Mouse (Mus musculus) midbrain, embryonic 11.5 days (tissue): Measurements from ENCODE around the gene Foxred2. TPM values are rescaled to one million over a fixed set of nuclear protein-coding genes. Genes with fewer than 3 reads are reported as not detected.

ENCODE experiments used
- ATAC-seq: fragments of 200-750 bp; cut with Nextera tagmentation; 2 replicates; pipeline ENCODE4 v1.8.0; 2017; ENCODE audit warnings: moderate TSS enrichment, moderate library complexity; ENCODE audit not compliant: low FRiP score
- DNase-seq: peaks from one replicate; pipeline ENCODE4 v3.0.0; 2015; ENCODE audit warnings: low spot score; ENCODE audit errors: missing footprints
- H3K27ac ChIP-seq: fragments of 300-500 bp; sonication (generic); 2 replicates; pipeline ENCODE4 v1.5.1; 2014; ENCODE audit warnings: low read depth, low read length
- H3K27me3 ChIP-seq: fragments of 300-500 bp; sonication (generic); 2 replicates; pipeline ENCODE4 v1.6.1; 2014; ENCODE audit warnings: mild to moderate bottlenecking, low read length, moderate library complexity, mixed read lengths; ENCODE audit not compliant: control insufficient read depth, insufficient read depth
- H3K36me3 ChIP-seq: fragments of 300-500 bp; sonication (generic); 2 replicates; pipeline ENCODE4 v1.6.1; 2014; ENCODE audit warnings: mild to moderate bottlenecking, low read length, moderate library complexity, mixed read lengths; ENCODE audit not compliant: control insufficient read depth, insufficient read depth
- H3K4me1 ChIP-seq: fragments of 300-500 bp; sonication (generic); 2 replicates; pipeline ENCODE4 v1.6.1; 2014; ENCODE audit warnings: low read length; ENCODE audit not compliant: control insufficient read depth, insufficient read depth
- H3K4me2 ChIP-seq: fragments of 300-500 bp; sonication (generic); 2 replicates; pipeline ENCODE4 v1.6.1; 2014; ENCODE audit warnings: mild to moderate bottlenecking, moderate library complexity
- H3K4me3 ChIP-seq: fragments of 300-500 bp; sonication (generic); 2 replicates; pipeline ENCODE4 v1.5.1; 2014; ENCODE audit warnings: low read depth, low read length
- H3K9ac ChIP-seq: fragments of 300-500 bp; sonication (generic); 2 replicates; pipeline ENCODE4 v1.6.1; 2014; ENCODE audit warnings: low read length
- H3K9me3 ChIP-seq: fragments of 300-500 bp; sonication (generic); 2 replicates; pipeline ENCODE4 v1.6.1; 2016; ENCODE audit warnings: low read length; ENCODE audit not compliant: control insufficient read depth
- WGBS: fragments of 180-500 bp; shearing (Covaris S2); extraction: QIAGEN DNeasy Blood & Tissue Kit; methylation state at CpG from one replicate; pipeline ENCODE4 v1.1.7; 2014; 5-methylcytosine and 5-hydroxymethylcytosine counted together
- polyA plus RNA-seq: library from polyadenylated mRNA; unstranded; fragments of >200 nt; fragmentation: Nextera tagmentation; extraction: Ambion mirVana; gene quantifications from 2 replicates; pipeline ENCODE4 v1.2.1, GENCODE M21; 2014

Foxred2 gene
- polyA plus RNA-seq, 1 experiment from 2014 or later: 6.1 TPM

DNA sequence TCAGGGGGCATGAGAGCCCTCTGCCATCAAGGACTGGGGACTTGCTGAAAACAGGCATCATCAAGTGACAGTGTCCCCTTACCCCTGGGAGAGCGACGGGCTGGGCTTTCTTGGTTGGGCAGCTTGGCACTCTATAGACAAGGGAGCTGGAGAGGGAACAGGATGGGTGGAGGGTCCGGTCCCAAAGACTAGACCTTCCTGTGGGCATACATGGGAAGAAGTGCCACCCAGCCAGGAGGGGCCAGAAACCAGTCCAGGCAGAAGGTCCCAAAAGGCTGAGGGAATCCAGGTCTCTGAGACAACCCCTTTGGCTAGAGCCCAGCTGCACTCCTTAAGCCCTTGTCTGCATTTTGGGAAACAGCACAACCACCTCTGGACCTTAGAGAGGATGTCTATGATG is 42.0 kb downstream of the Foxred2 start:
- Histone ChIP-seq H3K9me3 (no peaks in the 10 kb centered on the region), H3K4me3 (no peak overlapping the region), H3K4me2 (no peak overlapping the region), H3K27me3 (no peaks in the 10 kb centered on the region), H3K27ac (no peak overlapping the region), H3K4me1 (no peaks in the 10 kb centered on the region), H3K9ac (no peak overlapping the region), H3K36me3 (peaks cover 10% of the 10 kb centered on the region; the same call in 1 of the 2 replicates)
- 97% methylated on average over 3 of the region's 3 CpGs for WGBS
- DNase-seq (no peak), ATAC-seq (no peak)

- Histone ChIP-seq H3K27me3 (no peaks in the 10 kb centered on the region), H3K36me3 (peaks cover 10% of the 10 kb centered on the region; the same call in 1 of the 2 replicates), H3K4me3 (no peak overlapping the region), H3K4me2 (no peak overlapping the region), H3K9ac (no peak overlapping the region), H3K9me3 (no peaks in the 10 kb centered on the region), H3K27ac (no peak overlapping the region), H3K4me1 (no peaks in the 10 kb centered on the region)
- no peak for DNase-seq
- 87% methylated on average over 8 of the region's 8 CpGs for WGBS
- ATAC-seq: no peak
Measured at GRCm38 (mm10) chr15:77913054-77913453, 43.5 kb downstream of the Foxred2 start.

DNA sequence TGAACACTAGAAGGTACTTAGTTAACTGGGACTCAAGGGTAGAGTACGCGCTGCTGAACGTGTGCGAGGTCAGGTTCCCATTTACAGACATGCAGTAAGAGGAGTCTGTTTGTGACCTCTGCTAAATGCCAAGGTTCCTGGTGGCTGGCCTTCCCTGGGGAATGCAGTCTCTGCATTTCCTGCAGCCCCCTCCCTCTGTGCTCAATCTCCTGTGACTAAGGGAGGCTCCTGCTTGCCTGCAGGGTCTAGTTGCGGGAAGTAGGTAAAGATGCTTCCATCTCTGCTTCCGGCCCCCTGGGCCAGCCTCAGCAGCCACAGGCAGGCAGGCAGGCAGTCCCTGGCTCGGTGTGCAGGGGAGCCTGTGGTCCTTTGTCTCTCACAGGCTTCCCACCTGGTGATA is 43.9 kb downstream of the Foxred2 start:
- ATAC-seq: no peak
- no peaks in the 10 kb centered on the region for H3K4me1 ChIP-seq
- H3K4me3 ChIP-seq: no peak overlapping the region
- DNase-seq: no peak
- no peaks in the 10 kb centered on the region for H3K9me3 ChIP-seq
- peaks cover 10% of the 10 kb centered on the region; the same call in 1 of the 2 replicates for H3K36me3 ChIP-seq
- WGBS: 60% methylated on average over 7 of the region's 7 CpGs
- no peak overlapping the region for H3K9ac ChIP-seq
- H3K27me3 ChIP-seq: no peaks in the 10 kb centered on the region
- no peak overlapping the region for H3K27ac ChIP-seq
- H3K4me2 ChIP-seq: no peak overlapping the region

GRCm38 (mm10) chr15:77912048-77912447 is 44.5 kb downstream of the Foxred2 start:
- Histone ChIP-seq H3K4me2 (no peak overlapping the region), H3K4me3 (no peak overlapping the region), H3K9me3 (no peaks in the 10 kb centered on the region), H3K27me3 (no peaks in the 10 kb centered on the region), H3K4me1 (no peaks in the 10 kb centered on the region), H3K9ac (no peak overlapping the region), H3K36me3 (peaks cover 10% of the 10 kb centered on the region; the same call in 1 of the 2 replicates), H3K27ac (no peak overlapping the region)
- DNase-seq (no peak), ATAC-seq (no peak)
- WGBS: 46% methylated on average over 5 of the region's 5 CpGs

DNA sequence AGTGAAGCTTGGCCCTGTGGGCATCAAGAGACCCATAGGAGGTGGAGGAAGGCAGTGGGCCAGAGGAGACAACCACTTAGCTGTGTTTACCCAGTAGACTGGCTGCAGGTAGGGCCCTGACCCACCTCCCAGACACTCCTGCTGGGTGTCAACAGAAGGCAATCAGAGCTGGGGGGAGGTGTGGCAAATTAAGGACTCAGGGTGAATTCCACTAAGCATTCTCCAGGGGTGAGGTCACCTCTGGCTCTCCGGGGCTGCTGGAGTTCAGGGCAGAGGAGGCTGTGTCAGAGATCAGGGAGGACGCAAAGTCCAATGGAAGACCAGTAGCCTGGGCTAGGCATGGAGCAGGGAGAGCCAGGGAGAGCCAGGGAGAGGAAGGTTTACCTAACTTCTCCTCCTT is 45.5 kb downstream of the Foxred2 start:
- peaks cover 10% of the 10 kb centered on the region; the same call in 1 of the 2 replicates for H3K36me3 ChIP-seq
- H3K9ac ChIP-seq: no peak overlapping the region
- H3K9me3 ChIP-seq: no peaks in the 10 kb centered on the region
- DNase-seq (no peak), ATAC-seq (no peak)
- 29% methylated on average over 2 of the region's 2 CpGs for WGBS
- no peak overlapping the region for H3K4me2 ChIP-seq
- no peak overlapping the region for H3K4me3 ChIP-seq
- H3K4me1 ChIP-seq: no peaks in the 10 kb centered on the region
- H3K27ac ChIP-seq: no peak overlapping the region
- peaks cover 5% of the 10 kb centered on the region; the same call in 1 of the 2 replicates for H3K27me3 ChIP-seq

DNA sequence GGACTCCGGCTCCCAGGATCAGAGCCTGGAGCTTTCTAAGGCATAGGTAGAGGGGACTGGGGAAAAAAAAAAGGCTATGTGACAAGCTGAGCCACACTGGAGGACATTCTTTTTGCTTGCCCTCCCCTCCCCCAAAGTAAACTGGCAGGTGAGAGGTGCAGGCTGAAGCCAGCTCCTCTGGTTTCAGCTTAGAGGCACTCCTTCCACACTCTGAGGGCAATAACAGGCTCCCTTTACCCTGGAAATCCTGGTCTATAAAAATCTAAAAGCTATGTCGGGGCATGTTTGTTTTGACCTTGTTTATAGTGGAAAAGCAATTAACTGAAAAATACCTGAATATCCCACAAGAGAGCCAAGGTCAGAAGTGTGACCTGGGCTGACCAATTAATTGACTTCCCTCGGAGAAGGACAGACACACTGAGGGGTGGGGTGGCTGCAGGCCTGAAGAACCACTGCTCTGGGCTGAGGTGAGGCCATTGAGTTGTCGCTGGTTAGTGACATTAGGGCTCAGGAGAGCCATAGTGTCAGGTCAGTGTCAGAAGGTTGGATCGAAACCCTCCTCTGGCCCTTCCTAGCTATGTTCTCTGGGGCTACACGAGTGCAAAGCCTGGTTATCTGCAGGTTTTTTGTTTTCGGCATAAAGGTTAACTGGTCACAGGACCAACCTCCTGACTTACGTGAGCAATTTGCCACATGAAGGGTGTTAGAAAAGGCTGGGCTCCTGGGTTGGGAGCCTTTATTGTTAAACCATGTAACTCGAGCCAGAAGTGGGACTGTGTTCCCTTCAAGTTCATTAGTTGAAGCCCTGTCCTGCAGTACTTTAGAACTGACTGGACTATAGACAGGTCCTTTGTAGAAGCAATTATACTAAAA is 48.6 kb downstream of the Foxred2 start:
- H3K4me3 ChIP-seq: no peak overlapping the region
- peaks cover 2% of the 10 kb centered on the region; the same call in 1 of the 2 replicates for H3K4me1 ChIP-seq
- 64% methylated on average over 9 of the region's 9 CpGs for WGBS
- H3K9me3 ChIP-seq: no peaks in the 10 kb centered on the region
- no peak for DNase-seq
- H3K36me3 ChIP-seq: no peaks in the 10 kb centered on the region
- no peak overlapping the region for H3K9ac ChIP-seq
- peaks cover 6% of the 10 kb centered on the region for H3K27me3 ChIP-seq
- H3K27ac ChIP-seq: no peak overlapping the region
- no peak for ATAC-seq
- no peak overlapping the region for H3K4me2 ChIP-seq

DNA sequence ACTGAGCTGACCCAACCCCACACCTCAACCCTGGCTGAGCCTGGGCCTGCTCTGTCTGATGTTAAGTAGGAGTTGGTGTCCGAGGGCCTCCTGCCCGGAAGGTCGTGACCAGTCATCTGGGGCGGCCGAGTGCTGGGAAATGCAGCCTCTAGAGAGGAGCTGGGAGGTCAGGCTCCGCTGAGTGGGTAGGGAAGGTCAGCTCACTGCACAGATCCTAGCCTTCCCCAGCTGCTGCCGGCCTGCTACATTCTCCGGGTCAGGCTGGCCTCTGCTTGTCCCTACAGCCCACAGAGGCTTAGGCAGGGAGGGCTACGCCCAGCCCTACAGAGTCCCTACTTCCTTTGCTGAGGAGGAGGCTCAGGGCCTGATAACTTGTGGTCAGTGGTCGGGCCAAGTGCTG is 50.0 kb downstream of the Foxred2 start:
- no peak overlapping the region for H3K4me3 ChIP-seq
- ATAC-seq: no peak
- peaks cover 6% of the 10 kb centered on the region for H3K27me3 ChIP-seq
- no peak overlapping the region for H3K9ac ChIP-seq
- no peak for DNase-seq
- H3K27ac ChIP-seq: no peak overlapping the region
- H3K36me3 ChIP-seq: no peaks in the 10 kb centered on the region
- H3K4me2 ChIP-seq: no peak overlapping the region
- H3K9me3 ChIP-seq: no peaks in the 10 kb centered on the region
- peaks cover 2% of the 10 kb centered on the region; the same call in 1 of the 2 replicates for H3K4me1 ChIP-seq
- WGBS: 37% methylated on average over 10 of the region's 10 CpGs

- Histone ChIP-seq H3K27me3 (peaks cover 6% of the 10 kb centered on the region), H3K9me3 (no peaks in the 10 kb centered on the region), H3K4me1 (peaks cover 2% of the 10 kb centered on the region; the same call in 1 of the 2 replicates), H3K27ac (no peak overlapping the region), H3K4me3 (no peak overlapping the region), H3K4me2 (no peak overlapping the region), H3K9ac (no peak overlapping the region), H3K36me3 (no peaks in the 10 kb centered on the region)
- DNase-seq (no peak), ATAC-seq (no peak)
- WGBS: 81% methylated on average over 8 of the region's 8 CpGs
Measured at GRCm38 (mm10) chr15:77906081-77906480, 50.4 kb downstream of the Foxred2 start.

- H3K4me3 ChIP-seq: peak overlapping the region; percentile 10; the same call in 1 of the 2 replicates
- peaks cover 2% of the 10 kb centered on the region; the same call in 1 of the 2 replicates for H3K4me1 ChIP-seq
- WGBS: 5% methylated on average over 26 of the region's 26 CpGs
- ATAC-seq: 0 out of 2 replicates have a peak, but pooled peaks have one; percentile 35
- no peaks in the 10 kb centered on the region for H3K36me3 ChIP-seq
- H3K27ac ChIP-seq: no peak overlapping the region
- DNase-seq: peak; percentile 93
- peak overlapping the region; percentile 46 for H3K4me2 ChIP-seq
- peak overlapping the region; percentile 22; the same call in 1 of the 2 replicates for H3K9ac ChIP-seq
- H3K9me3 ChIP-seq: no peaks in the 10 kb centered on the region
- peaks cover 6% of the 10 kb centered on the region for H3K27me3 ChIP-seq
Measured at GRCm38 (mm10) chr15:77905275-77905970, 51.1 kb downstream of the Foxred2 start.
